ENCODE assay signal across 18 mouse cellular contexts in the genomic region with DNA sequence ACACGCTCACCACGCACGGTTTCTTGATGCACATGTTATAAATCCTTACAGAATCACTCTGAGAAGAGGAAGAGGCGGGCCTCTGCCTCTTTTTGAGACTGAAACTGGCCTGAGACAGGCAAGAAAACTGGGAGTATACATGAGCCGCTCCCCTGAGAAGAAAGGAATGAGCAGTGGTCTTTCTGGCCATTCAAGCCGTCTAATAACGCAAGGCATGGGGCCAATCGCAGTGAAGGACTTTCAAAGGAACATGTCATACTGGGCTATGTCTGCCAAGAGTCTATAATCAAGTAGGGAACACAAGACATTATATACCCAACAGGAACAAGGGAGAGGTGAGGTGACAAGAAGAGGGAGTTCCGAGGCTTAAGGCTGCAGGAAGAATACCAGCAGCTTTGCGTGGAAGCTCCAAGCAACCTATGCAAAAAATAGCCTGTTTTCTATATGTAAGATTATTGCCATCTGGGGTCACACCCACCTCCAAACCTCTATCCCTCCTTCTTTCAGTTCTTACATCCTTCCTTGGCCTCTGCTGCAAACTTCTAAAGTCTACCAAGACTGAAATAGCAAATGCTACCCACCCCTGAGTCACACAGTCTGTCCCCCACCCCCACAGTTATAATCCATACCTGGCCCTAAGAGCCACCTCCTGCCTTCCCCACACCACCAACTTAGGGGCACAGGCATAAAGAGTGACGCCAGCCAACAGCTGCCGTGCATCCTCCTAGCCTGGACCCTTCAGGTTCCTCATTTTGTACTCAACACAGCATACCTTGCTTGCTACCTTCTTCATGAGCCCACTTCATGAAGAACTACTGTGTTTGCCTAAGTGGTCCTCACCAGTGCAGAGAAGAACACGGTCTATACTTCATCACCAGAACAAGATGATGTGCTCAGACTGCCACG.
DNase-seq lines count a peak whose midpoint lies in the region; ATAC-seq and TF ChIP-seq lines count a peak whose summit lies in the region.
"Had no signal": no experiment of that assay in that cellular context is flagged by ENCODE, and none has a peak within 500 bp of the region (broad histone marks: within the 10 kb centered on the region; RNA-seq: fewer than 3 reads in every experiment).

No protein-coding gene starts in this region.

- TF ChIP-seq POLR2A in heart, adult 2 months (IDR thresholded peaks at IDR 0.05; ENCODE audit: insufficient read depth, low read depth, low read length) = no peak

- H3K79me2 ChIP-seq in heart, adult 2 months (replicated peaks; ENCODE audit: control insufficient read depth, insufficient read depth, low read length) = peaks cover 7% of the 10 kb centered on the region

- 79% methylated on average over 14 of the region's 14 CpGs for WGBS in heart, adult 2 months
- WGBS in heart, embryonic 10.5 days = 90% methylated on average over 14 of the region's 14 CpGs

- intact Hi-C loops in heart, adult 2 months (cut with DNase I) = loop anchor here (5.0 kb wide), 1 partner anchor 55 kb away; no protein-coding TSS in a partner anchor

- H3K9me3 ChIP-seq in heart, embryonic 10.5 days = no peaks in the 10 kb centered on the region
- H3K9me3 ChIP-seq: G1E; heart, embryonic 15.5 days; hindbrain, embryonic 13.5 days; intestine, embryonic 15.5 days; kidney, embryonic 15.5 days; midbrain, embryonic 15.5 days had no signal

- H3K9ac ChIP-seq in heart, adult 2 months (ENCODE audit: low read depth, low read length) = no peak overlapping the region
- H3K9ac ChIP-seq: heart, embryonic 15.5 days; hindbrain, embryonic 13.5 days; intestine, embryonic 15.5 days; kidney, embryonic 15.5 days; midbrain, embryonic 15.5 days had no signal

- H3K4me1 ChIP-seq in heart, adult 2 months (ENCODE audit: control insufficient read depth, insufficient read depth, low read length) = peaks cover 49% of the 10 kb centered on the region
- peaks cover 16% of the 10 kb centered on the region; the same call in 1 of the 2 replicates for H3K4me1 ChIP-seq in heart, embryonic 10.5 days

- DNase-seq in adrenal gland, adult (ENCODE audit: inconsistent age in 2 of 2, low spot score in 1 of 2) = peak; percentile 42 to 55
- DNase-seq in adrenal gland, postnatal 10 days = no peak
- no peak for DNase-seq in heart, adult 2 months
- no peak for DNase-seq in heart, embryonic 10.5 days (ENCODE audit: low spot score)
- DNase-seq in lung, postnatal 36 days = peak; percentile 51
- no peak for DNase-seq in lung, postnatal 25 days (ENCODE audit: low spot score)
- DNase-seq in retina, embryonic 14.5 days (ENCODE audit: low spot score) = no peak
- DNase-seq: cerebellum, adult 18-20 months; right cerebral cortex, adult 18-20 months; thymus, adult 2 months had no signal

- H3K27ac ChIP-seq in heart, adult 2 months = peak overlapping the region; percentile 31; the same call in 1 of the 2 replicates
- H3K27ac ChIP-seq in heart, embryonic 10.5 days = no peak overlapping the region
- H3K27ac ChIP-seq: hindbrain, embryonic 13.5 days; midbrain, embryonic 15.5 days had no signal

- no peak for TF ChIP-seq CTCF in heart, adult 2 months (IDR thresholded peaks at IDR 0.05)

- H3K4me3 ChIP-seq in heart, adult 2 months = no peak overlapping the region
- H3K4me3 ChIP-seq in heart, embryonic 10.5 days = no peak overlapping the region
- H3K4me3 ChIP-seq: heart, embryonic 15.5 days; hindbrain, embryonic 13.5 days; intestine, embryonic 15.5 days; kidney, embryonic 15.5 days; midbrain, embryonic 15.5 days had no signal

- H3K36me3 ChIP-seq in heart, adult 2 months (ENCODE audit: control insufficient read depth, insufficient read depth, low read length) = peaks cover 32% of the 10 kb centered on the region
- no peaks in the 10 kb centered on the region for H3K36me3 ChIP-seq in heart, embryonic 10.5 days
- H3K36me3 ChIP-seq: heart, embryonic 15.5 days; hindbrain, embryonic 13.5 days; intestine, embryonic 15.5 days; kidney, embryonic 15.5 days; midbrain, embryonic 15.5 days had no signal

- 0 out of 2 replicates have a peak, but pooled peaks have one; percentile 9 for ATAC-seq in neutrophil, adult 5-6 weeks (ENCODE audit: extremely low read depth, insufficient number of reproducible peaks, low FRiP score, poor library complexity, severe bottlenecking)
- ATAC-seq: CD4-positive, CD25-positive, alpha-beta regulatory T cell, adult 4 months; intestine, embryonic 15.5 days; midbrain, embryonic 15.5 days had no signal

- H3K27me3 ChIP-seq in heart, adult 2 months (ENCODE audit: control insufficient read depth, insufficient read depth, low read length) = no peaks in the 10 kb centered on the region
- peaks cover 14% of the 10 kb centered on the region for H3K27me3 ChIP-seq in heart, embryonic 10.5 days (ENCODE audit: insufficient read depth, poor library complexity, severe bottlenecking)
- H3K27me3 ChIP-seq: heart, embryonic 15.5 days; hindbrain, embryonic 13.5 days; intestine, embryonic 15.5 days; midbrain, embryonic 15.5 days had no signal

- no peak for TF ChIP-seq EP300 in heart, adult 2 months (IDR thresholded peaks at IDR 0.05; ENCODE audit: insufficient read depth, low read depth, low read length)

Comparison
In these comparisons a context has a peak if more than half of its experiments do, and no peak if none do; other contexts are left out.
1. DNase-seq: peak in adrenal gland, adult (2 of 2) and lung, postnatal 36 days (single experiment); none in adrenal gland, postnatal 10 days (single experiment), heart, adult 2 months (0 of 2), heart, embryonic 10.5 days (single experiment), lung, postnatal 25 days (single experiment) and retina, embryonic 14.5 days (single experiment).